Mouse (Mus musculus) embryonic facial prominence, embryonic 10.5 days (tissue): ENCODE data around the gene Fuca1. TPM values are rescaled to one million over a fixed set of nuclear protein-coding genes. Genes with fewer than 3 reads are reported as not detected.

Experiments used
- DNase-seq: peaks from one replicate; pipeline ENCODE4 v3.0.0-alpha.2; 2017; ENCODE audit warnings: low spot score
- H3K27ac ChIP-seq: fragments of 300-500 bp; sonication (generic); replicated peaks from 2 replicates; pipeline ENCODE4 v1.5.1; 2016; ENCODE audit warnings: mild to moderate bottlenecking
- H3K27me3 ChIP-seq: fragments of 300-500 bp; sonication (generic); replicated peaks from 2 replicates; pipeline ENCODE4 v1.6.1; 2016; ENCODE audit warnings: low read depth, mild to moderate bottlenecking; ENCODE audit not compliant: poor library complexity, severe bottlenecking
- H3K36me3 ChIP-seq: fragments of 300-500 bp; sonication (generic); replicated peaks from 2 replicates; pipeline ENCODE4 v1.6.1; 2016; ENCODE audit warnings: mild to moderate bottlenecking, moderate library complexity
- H3K4me1 ChIP-seq: fragments of 300-500 bp; sonication (generic); 2 replicates; pipeline ENCODE4 v1.6.1; 2016
- H3K4me3 ChIP-seq: fragments of 300-500 bp; sonication (generic); 2 replicates; pipeline ENCODE4 v1.5.1; 2016; ENCODE audit warnings: mild to moderate bottlenecking, moderate library complexity
- H3K9me3 ChIP-seq: fragments of 300-500 bp; sonication (generic); 2 replicates; pipeline ENCODE4 v1.6.1; 2016; ENCODE audit warnings: mild to moderate bottlenecking
- WGBS: fragments of 180-500 bp; shearing (Covaris S2); methylation state at CpG from one replicate; pipeline ENCODE4 v1.1.7; 2016; 5-methylcytosine and 5-hydroxymethylcytosine counted together
- polyA plus RNA-seq: library from polyadenylated mRNA; unstranded; fragments of >200 nt; fragmentation: Nextera tagmentation; extraction: Ambion mirVana; gene quantifications from 2 replicates; pipeline ENCODE4 v1.2.1, GENCODE M21; 2016

Fuca1 gene
- polyA plus RNA-seq, 1 experiment from 2014 or later: 46.8 TPM

- Histone ChIP-seq H3K27ac (no peak overlapping the region), H3K27me3 (no peaks in the 10 kb centered on the region), H3K9me3 (no peaks in the 10 kb centered on the region), H3K36me3 (peaks cover 80% of the 10 kb centered on the region), H3K4me1 (peaks cover 14% of the 10 kb centered on the region), H3K4me3 (no peak overlapping the region)
- DNase-seq: no peak
- 70% methylated on average over 7 of the region's 7 CpGs for WGBS
These were observed 61.1 kb downstream of the Fuca1 start for GRCm38 (mm10) chr4:135981524-135982063.

DNA sequence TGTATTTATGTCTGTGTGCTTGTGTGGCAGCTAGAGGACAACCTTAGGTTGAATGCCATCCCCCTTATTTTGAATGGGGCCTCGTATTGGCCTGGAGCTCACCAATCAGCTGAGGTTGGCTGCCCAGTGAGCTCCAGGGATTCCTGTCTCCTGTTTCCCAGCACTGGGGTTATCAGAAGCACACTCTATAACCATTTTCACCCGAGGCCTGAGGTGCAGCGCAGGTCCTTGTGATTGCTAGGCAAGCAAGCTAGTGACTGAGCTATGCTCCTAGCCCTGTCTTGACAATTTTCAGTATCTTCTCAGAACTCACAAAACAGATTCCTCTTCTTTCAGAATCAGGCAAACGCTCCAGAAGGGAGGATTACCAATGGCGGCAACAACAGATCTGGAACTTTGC, 64.0 kb downstream of the Fuca1 start:
- no peak overlapping the region for H3K27ac ChIP-seq
- no peak overlapping the region for H3K4me3 ChIP-seq
- no peaks in the 10 kb centered on the region for H3K9me3 ChIP-seq
- peaks cover 21% of the 10 kb centered on the region for H3K4me1 ChIP-seq
- no peak for DNase-seq
- WGBS: 90% methylated on average over 5 of the region's 5 CpGs
- peaks cover 54% of the 10 kb centered on the region for H3K36me3 ChIP-seq
- no peaks in the 10 kb centered on the region for H3K27me3 ChIP-seq

DNA sequence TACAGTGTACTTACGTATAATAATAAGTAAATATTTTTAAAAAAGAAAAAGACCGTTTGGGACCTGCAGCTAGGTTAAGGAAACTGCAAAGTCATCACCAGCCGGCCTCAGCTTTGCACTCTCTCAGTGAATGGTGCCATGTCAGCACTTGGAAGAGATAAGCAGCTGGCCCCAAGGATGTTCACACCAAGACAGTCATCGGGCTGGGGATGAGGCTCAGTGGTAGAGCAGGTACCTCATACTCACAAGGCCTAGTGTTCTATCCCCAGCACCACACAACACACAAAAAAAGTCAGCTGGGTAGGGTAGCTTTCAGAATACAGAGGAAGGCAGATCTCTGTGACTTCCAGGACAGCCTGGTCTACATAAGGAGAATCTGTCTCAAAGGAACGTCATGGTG, 64.7 kb downstream of the Fuca1 start:
- no peak for DNase-seq
- H3K27ac ChIP-seq: no peak overlapping the region
- peaks cover 21% of the 10 kb centered on the region for H3K4me1 ChIP-seq
- peak overlapping the region; percentile 86; the same call in 1 of the 2 replicates for H3K4me3 ChIP-seq
- no peaks in the 10 kb centered on the region for H3K9me3 ChIP-seq
- no peaks in the 10 kb centered on the region for H3K27me3 ChIP-seq
- 91% methylated on average over 5 of the region's 5 CpGs for WGBS
- peaks cover 54% of the 10 kb centered on the region for H3K36me3 ChIP-seq

DNA sequence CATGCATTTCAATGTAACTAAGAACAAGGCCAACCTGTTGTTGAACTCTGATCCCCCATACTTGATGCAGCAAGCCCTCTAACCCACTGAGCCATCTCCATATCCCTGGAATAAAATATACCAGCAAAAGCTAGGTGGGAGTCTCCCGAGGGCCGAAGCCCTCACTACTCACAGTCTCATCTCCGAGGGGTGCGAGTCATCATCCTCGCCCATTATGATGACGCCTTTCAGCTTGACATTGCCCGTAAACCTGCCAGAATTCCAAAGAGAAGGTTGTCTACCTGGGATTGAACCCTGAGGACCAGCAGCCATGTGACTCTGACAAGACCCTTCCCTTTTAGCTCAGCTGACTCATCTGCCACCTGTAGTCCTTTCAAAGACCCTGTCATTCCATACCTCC, 65.2 kb downstream of the Fuca1 start:
- H3K36me3 ChIP-seq: peaks cover 48% of the 10 kb centered on the region

GRCm38 (mm10) chr4:135986301-135986942, 65.9 kb downstream of the Fuca1 start:
- peak overlapping the region; percentile 86 for H3K4me3 ChIP-seq
- DNase-seq: no peak
- WGBS: 8% methylated on average over 23 of the region's 23 CpGs
- H3K4me1 ChIP-seq: peaks cover 21% of the 10 kb centered on the region
- H3K27me3 ChIP-seq: no peaks in the 10 kb centered on the region
- peaks cover 42% of the 10 kb centered on the region for H3K36me3 ChIP-seq
- H3K27ac ChIP-seq: peak overlapping the region; percentile 91
- H3K9me3 ChIP-seq: no peaks in the 10 kb centered on the region

More for the DNA sequence above, 65.2 kb downstream of the Fuca1 start:
- DNase-seq: no peak
- 92% methylated on average over 7 of the region's 7 CpGs for WGBS
- Histone ChIP-seq H3K27ac (no peak overlapping the region), H3K9me3 (no peaks in the 10 kb centered on the region), H3K27me3 (no peaks in the 10 kb centered on the region), H3K4me1 (peaks cover 21% of the 10 kb centered on the region), H3K4me3 (peak overlapping the region; percentile 86)

- Histone ChIP-seq H3K36me3 (peaks cover 35% of the 10 kb centered on the region), H3K27me3 (no peaks in the 10 kb centered on the region), H3K4me3 (peak within 1 kb of the TSS; percentile 86), H3K27ac (peak within 1 kb of the TSS; percentile 91), H3K4me1 (peaks cover 21% of the 10 kb centered on the region), H3K9me3 (0 out of 2 replicates have a peak, but pooled peaks cover 3% of the 10 kb centered on the region)
- whole genome bisulfite sequencing: under 1% methylated on average over 81 of the region's 81 CpGs
- peak; percentile 95 for DNase-seq
These were observed 66.6 kb downstream of the Fuca1 start, which contains the start of gene Pithd1 for GRCm38 (mm10) chr4:135986943-135987710. TSS of gene Pithd1 (minus strand) at chr4:135987264.

GRCm38 (mm10) chr4:135987714-135988113, 67.2 kb downstream of the Fuca1 start:
- WGBS: 73% methylated on average over 9 of the region's 9 CpGs
- Histone ChIP-seq H3K9me3 (0 out of 2 replicates have a peak, but pooled peaks cover 3% of the 10 kb centered on the region), H3K27me3 (no peaks in the 10 kb centered on the region), H3K4me1 (peaks cover 21% of the 10 kb centered on the region), H3K27ac (peak overlapping the region; percentile 91), H3K4me3 (peak overlapping the region; percentile 86), H3K36me3 (peaks cover 29% of the 10 kb centered on the region)
- DNase-seq: no peak

Other genes with a start within 250 kb of the Fuca1 start
- 1.0 and 1.1 TPM in 2 replicates for gene Ifnlr1, start 234.4 kb upstream of the Fuca1 start, polyA plus RNA-seq
- gene Il22ra1, start 192.6 kb upstream of the Fuca1 start, polyA plus RNA-seq: 0.07 TPM in 1 of 2 replicates, not detected in the other
- not detected in 2 replicates for gene Myom3, start 161.0 kb upstream of the Fuca1 start, polyA plus RNA-seq
- 377 and 383 TPM in 2 replicates for gene Srsf10, start 65.0 kb upstream of the Fuca1 start, polyA plus RNA-seq
- 177 and 186 TPM in 2 replicates for gene Pnrc2, start 46.9 kb upstream of the Fuca1 start, polyA plus RNA-seq
- 0.15 and 0.43 TPM in 2 replicates for gene Cnr2, start 25.3 kb upstream of the Fuca1 start, polyA plus RNA-seq
- 64.3 and 68.6 TPM in 2 replicates for gene Hmgcl, start 25.7 kb downstream of the Fuca1 start, polyA plus RNA-seq
- 39.7 and 40.2 TPM in 2 replicates for gene Gale, start 43.0 kb downstream of the Fuca1 start, polyA plus RNA-seq
- gene Lypla2, start 51.9 kb downstream of the Fuca1 start, polyA plus RNA-seq: 207 and 217 TPM in 2 replicates
- gene Pithd1, start 66.5 kb downstream of the Fuca1 start, polyA plus RNA-seq: 66.2 and 72.8 TPM in 2 replicates
- 35.0 and 37.5 TPM in 2 replicates for gene Eloa, start 101.0 kb downstream of the Fuca1 start, polyA plus RNA-seq
- gene Rpl11, start 132.7 kb downstream of the Fuca1 start, polyA plus RNA-seq: 516 and 527 TPM in 2 replicates
- gene Id3, start 222.8 kb downstream of the Fuca1 start, polyA plus RNA-seq: 593 and 611 TPM in 2 replicates